Mouse (Mus musculus) erythroblast, embryonic 14.5 days (primary cell): ENCODE measurements around the gene Dennd2a.

Source experiments
- GATA1 ChIP-seq: IDR thresholded peaks from 2 replicates; pipeline ENCODE4 v1.6.1; 2012; ENCODE audit warnings: low read length, inconsistent platforms, mixed read lengths
- TAL1 ChIP-seq: IDR thresholded peaks from 3 replicates; pipeline ENCODE4 v1.6.1; 2012; ENCODE audit warnings: low read length, inconsistent platforms, mixed read lengths

DNA sequence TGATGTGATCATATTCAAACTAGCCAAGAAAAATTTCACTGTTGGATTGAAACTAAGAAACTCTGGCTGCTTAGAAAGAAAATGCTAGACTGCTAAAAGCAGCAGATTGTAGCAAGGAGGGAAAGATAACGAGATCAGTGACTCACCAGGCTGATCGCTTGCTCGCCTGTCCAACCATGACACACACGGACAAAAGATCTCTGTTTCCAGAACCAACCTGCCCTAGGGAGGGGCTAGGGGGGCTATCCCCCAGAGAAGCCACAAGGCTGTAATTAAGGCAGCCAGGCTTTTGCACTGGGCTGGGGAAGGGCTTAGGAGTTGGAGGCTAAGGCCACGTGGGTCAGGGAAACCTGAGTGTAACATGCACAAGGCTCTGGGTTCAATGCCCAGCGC lies 41.9 kb downstream of the Dennd2a start:
- TF ChIP-seq TAL1 (no peak), GATA1 (no peak)
